Mouse (Mus musculus): ENCODE measurements around the gene Cacna1d.

Cacna1d gene

DNA sequence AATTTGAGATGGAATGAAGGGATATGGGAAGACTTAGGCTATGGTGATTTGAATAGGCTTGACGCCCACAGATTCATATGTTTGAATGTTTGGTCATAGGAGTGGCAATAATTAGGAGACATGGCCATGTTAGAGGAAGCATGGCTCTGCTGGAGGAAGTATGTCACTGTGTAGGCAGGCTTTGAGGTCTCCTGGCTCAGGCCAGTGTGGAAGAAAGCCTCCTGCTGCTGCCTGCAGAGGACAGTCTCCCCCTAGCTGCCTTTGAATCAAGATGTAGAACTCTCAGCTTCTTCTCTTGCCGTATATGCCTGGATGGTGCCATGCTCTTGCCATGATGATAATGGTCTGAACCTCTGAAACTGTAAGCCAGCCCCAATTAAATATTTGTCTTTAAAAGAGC lies 120.2 kb downstream of the Cacna1d start:
- in situ Hi-C loops (cut with MboI), result no loop called here

DNA sequence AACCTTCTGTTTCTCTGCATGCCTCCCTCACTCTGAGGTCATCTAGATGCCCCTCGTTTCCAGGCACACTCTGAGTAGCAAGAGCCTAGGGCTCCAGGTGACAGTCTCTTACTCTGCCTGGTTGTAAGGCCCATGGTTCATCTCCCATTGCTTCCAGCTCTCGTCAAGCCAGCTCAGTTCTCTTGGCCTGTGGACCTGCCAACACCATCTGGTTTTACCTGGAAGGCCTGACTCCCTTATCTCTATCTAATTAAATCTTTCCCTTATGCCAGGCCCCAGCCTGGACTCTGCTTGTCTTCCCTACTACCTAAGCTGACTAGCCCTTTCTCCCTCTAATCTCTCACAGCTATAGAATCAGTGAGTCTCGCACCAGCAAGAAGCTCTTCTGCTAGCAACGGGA lies 124.2 kb downstream of the Cacna1d start:
- in situ Hi-C loops (cut with MboI), result no loop called here

DNA sequence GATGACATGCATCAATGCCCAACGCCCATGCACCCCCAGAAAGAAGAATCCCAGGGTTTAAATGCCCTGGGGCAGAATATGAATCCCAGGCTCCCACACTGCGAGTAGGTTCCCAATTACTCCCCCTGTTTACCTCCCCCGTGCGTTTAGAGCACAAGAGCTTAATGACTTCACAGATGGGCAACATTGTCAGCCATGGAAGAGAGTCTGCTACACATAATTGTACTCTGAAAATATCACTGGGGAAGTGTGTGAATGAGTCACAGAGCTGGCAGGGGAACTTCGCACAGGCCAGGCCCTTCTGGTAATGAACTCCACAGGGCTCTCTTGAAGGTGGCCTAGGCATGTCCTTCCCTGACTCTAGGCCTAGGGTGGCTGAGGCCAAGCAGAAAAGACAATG lies 125.4 kb downstream of the Cacna1d start:
- in situ Hi-C loops (cut with MboI), result no loop called here

DNA sequence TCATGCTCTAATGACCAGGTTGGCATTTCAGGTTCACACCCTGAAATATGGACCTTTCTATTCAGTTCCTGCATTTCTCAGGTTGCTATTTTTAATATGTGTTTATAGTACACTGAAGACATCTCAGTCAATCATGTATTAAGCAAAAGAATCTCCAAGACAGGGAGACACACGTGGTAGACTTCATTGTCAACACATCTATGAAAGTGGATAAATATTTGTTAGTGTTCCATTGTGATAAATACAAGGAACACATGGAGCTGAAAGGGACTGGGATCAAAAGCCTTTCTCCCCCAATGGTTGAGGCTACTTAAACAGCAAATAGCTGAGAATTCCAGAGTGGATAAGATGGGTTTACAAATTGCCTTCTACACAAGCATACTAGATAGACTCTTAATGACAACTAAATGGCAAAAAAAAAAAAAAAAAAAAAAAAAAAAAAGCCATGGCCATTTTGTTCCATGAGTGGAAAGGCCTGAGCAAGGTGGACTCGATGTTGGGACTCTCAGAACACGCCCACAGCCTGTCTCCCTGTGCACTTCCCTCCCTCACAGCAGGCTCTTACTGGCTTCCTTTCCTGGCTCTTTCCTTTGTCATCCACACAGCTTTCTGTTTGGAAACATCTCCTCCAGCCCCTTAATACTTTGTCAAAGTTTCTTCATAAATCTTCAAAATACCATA lies 127.6 kb downstream of the Cacna1d start:
- in situ Hi-C loops (cut with MboI), result no loop called here

- in situ Hi-C loops (cut with MboI), result no loop called here
These were observed 128.9 kb downstream of the Cacna1d start for GRCm38 (mm10) chr14:30362370-30362769.

DNA sequence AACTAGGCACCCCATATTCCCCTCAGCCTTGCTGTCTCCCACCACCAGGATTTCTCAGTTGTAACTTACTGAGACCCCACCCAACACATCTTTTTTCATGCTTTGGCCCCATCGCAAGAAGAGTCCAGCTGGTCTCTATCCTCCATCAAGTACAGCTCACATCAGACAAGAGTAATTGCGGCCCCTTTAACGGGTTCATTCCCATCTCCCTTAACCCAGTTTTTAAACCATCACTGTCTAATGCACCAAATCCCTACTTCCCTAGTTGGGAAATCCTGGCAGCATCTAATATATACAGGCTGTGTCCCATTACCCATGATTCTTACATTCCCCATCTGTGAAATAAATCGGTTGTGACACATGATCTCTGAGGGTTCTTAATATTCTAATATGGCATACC lies 130.8 kb downstream of the Cacna1d start:
- in situ Hi-C loops (cut with MboI), result no loop called here

DNA sequence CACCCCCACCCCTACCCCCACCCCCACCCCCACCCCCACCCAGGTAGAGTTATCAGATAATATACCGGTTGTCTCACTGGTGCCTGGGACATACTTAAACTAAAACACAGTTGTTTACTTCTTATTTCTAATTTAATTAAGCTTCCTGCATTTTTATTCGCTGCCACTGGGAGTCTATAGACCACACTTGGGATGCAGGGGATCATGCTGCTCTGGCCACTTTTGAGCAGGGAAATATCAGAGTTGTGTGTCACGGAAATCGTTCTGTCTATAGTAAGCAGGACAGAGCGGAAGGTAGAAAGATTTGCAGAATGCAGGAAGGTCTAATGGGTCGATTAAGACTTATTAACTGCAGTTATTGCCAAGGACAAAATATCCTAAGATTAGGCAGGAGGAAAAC lies 131.3 kb downstream of the Cacna1d start:
- in situ Hi-C loops (cut with MboI), result no loop called here

- in situ Hi-C loops (cut with MboI), result no loop called here
These were observed 133.2 kb downstream of the Cacna1d start for GRCm38 (mm10) chr14:30358028-30358427.

DNA sequence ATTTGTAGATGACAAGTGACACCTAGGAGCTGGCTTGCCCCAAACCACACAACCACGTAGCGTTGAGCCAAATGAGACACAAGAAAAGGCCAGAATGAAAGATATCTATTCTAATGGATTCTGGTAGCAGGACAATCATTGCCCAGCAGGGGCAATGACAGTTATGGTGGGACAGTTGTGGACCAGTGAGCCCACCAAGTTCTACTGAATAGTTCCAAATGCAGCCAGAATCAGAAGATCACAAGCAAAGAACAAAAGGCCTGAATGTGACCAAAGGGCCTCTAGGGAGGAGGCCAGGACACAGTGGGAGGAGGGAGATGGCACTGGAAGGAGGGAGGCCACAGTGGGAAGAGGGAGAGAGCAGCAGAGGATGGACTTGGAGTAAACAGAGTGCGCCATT lies 134.8 kb downstream of the Cacna1d start:
- in situ Hi-C loops (cut with MboI), result no loop called here

- in situ Hi-C loops (cut with MboI), result no loop called here
These were observed 136.5 kb downstream of the Cacna1d start for GRCm38 (mm10) chr14:30354761-30355160.

DNA sequence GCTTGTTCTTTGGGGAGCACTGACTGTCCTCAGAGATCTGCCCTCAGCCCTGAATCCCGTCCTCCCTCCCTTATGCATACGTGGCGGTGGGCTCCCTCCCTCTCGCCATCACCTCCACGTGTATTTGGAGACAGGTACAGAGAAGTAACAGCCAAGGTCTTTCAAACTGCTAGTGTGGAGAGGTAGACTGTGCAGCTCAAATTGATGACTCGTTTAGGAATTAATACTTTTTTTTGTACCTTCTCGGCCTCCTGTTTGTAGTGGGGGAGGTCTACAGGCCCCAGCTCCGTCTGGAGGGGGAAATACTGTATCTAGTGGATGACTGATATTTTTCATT lies 137.2 kb downstream of the Cacna1d start:
- in situ Hi-C loops (cut with MboI), result no loop called here

- in situ Hi-C loops (cut with MboI), result no loop called here
These were observed 137.7 kb downstream of the Cacna1d start for GRCm38 (mm10) chr14:30353291-30354126.

GRCm38 (mm10) chr14:30352951-30353270 lies 138.3 kb downstream of the Cacna1d start:
- in situ Hi-C loops (cut with MboI), result no loop called here

DNA sequence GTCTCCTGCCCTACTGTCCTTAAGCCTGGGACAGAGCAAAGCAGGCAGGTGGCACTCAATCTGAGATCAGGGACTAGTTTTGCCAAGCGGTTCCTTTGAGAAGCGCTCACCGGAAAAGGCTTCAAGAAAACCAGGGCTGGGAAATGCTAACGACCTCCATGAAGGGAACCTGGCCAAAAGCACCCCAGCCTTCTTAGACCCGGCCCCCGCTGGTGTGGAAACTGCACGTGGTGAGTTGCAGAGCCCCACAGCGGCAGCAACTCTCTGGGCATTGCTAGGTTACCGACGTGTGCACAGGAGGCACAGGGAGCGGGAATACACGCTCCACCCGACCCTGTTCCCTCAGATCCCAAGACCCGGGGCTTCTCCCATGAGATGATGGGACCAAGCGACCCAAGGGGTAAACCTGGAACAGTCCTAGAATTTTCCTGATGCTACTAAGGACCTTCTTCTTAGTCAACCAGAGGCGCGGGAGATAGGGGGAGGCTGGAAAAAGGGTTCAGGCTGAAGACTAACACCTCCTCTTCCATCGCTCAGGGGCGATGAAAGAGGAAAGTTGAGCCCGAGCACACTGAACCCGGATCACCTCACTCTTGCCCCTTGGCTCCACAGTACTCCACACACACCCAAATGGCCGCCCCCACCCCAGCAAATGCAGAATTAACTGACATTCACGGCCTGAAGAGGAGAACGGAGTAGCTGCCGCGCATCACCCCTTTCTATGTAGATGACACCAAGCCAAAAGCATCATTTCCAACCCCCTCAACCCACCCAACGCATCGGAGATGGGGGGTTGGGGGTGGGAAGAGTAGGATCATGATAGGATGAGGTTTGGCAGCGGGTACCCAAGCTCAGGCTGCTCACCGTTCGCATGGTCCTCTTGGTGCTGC lies 138.9 kb downstream of the Cacna1d start:
- in situ Hi-C loops (cut with MboI), result no loop called here

DNA sequence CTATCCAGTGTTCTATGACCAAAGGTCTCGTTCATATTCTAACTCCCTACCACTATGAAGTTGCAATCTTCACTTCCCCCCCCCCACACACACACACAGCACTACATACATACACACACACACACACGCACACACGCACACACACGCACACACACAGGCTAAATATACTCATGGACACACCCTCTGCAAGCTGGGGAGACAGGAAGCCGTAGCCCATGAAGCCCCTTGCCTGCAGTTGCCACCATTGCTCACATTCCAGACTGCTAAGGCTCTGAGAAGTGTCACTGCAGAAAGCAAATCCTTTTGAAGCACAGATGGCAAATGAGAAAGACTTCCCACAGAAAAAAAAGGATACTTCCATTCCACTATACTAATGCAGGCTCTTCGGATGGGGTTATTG lies 141.0 kb downstream of the Cacna1d start:
- in situ Hi-C loops (cut with MboI), result no loop called here

DNA sequence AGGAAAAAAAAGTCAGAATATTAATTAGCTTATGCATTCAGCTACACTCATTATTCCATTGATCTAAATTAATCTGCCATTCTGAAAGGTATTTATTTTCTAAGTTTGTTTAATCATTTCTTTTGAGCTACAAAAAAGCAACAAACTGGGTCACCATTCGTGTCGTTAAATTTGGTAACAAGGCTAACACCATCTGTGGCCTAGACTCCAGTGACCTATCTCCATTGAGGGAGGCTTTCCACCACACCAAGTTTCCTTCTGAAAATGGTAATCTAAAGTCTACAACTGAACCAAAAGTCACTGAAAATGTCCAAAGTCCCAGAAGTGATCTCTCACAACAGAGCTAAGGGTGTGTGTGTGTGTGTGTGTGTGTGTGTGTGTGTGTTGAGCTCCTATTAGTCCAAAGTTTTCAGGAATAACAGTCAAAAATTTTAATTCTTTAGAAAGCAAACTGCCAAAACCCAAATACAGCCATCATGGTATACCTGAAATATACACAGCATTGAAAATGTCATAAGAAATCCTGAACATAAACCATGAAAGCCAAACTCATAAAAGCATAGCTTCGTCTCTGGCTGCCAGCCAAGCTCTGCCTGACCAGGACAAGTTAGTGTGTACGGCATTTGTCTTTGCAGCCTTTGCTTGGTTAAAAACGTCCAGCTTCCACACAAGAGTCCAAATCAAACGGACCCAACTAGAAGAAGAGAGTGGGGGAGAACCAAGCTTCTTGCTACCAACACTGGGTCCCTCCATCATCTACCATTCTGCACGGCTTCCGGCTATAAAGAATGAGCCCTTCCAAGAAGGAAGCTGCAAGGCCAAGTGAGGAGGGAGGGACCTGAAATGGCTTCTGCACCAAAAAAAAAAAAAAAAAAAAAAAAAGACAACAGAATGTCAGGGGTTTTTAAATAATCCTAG lies 146.0 kb downstream of the Cacna1d start:
- in situ Hi-C loops (cut with MboI), result no loop called here

GRCm38 (mm10) chr14:30343740-30344139 lies 147.5 kb downstream of the Cacna1d start:
- in situ Hi-C loops (cut with MboI), result no loop called here

- in situ Hi-C loops (cut with MboI), result no loop called here
These were observed 149.2 kb downstream of the Cacna1d start for GRCm38 (mm10) chr14:30341825-30342590.

GRCm38 (mm10) chr14:30340140-30340539 lies 151.1 kb downstream of the Cacna1d start:
- in situ Hi-C loops (cut with MboI), result no loop called here

DNA sequence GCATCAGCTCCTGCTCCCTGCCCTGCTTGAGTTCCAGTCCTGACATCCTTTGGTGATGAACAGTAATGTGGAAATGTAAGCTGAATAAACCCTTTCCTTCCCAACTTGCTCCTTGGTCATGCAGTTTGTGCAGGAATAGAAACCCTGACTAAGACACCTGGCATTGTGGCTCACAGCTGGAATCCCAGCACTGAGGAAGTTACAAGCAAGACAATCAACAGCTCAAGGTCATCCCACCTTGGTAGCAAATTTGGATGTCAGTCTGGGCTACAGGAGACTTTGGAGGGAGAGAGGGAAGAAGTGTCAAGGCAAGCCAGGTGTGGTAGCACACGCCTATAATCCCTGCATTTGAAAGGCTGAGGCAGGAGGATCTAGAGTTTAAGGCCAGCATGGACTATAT lies 159.4 kb downstream of the Cacna1d start:
- in situ Hi-C loops (cut with MboI), result no loop called here

All from mature B cell (primary cell).